Mouse (Mus musculus) thymus, adult 2 months (tissue): ENCODE measurements around the gene Aen.

Experiments used
- CTCF ChIP-seq: fragments of 200-500 bp; IDR thresholded peaks from 2 replicates; pipeline ENCODE4 v1.5.1; 2012; ENCODE audit warnings: mild to moderate bottlenecking, control low read depth, low read length, moderate library complexity, borderline replicate concordance; ENCODE audit not compliant: control insufficient read depth, poor library complexity, insufficient read depth; ENCODE audit errors: extremely low read depth
- POLR2A ChIP-seq: fragments of 200-500 bp; IDR thresholded peaks from 2 replicates; pipeline ENCODE4 v1.6.1; 2012; ENCODE audit warnings: mild to moderate bottlenecking, low read length, control low read depth, moderate library complexity; ENCODE audit not compliant: control insufficient read depth, poor library complexity, insufficient read depth; ENCODE audit errors: extremely low read depth

DNA sequence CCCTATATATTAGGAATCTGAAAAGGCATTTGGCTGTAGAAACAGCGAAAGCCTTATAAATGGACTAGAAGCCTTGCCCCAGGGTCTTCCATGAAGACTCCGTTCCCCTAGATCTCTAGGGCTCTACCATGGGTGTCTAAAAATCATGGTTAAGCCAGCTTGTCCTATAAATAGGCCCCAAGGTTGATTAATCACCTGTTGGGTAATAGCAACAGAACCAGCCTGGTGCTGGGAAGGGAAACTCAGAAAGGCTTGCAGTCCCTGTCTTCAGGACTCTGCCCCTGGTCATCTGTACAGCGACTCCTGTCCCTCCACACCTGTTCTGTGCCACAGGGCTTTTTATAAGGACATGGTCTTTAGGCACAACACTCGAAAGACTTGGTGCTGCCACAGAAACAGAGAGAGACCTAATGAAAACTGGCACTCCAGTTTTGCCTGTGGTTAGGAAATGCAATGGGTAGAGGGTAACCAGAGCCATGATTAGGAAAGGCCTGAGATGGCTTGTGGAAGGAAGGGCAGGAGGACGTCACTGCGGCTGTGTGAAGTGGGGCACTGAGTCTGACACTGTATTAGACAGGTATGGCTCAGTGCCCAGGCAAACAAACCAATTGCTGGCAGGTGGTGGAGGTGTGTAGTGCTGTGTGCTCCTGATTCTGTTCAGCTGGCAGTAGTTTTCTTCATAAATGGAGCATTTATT is 7.7 kb downstream of the Aen start:
- TF ChIP-seq CTCF (no peak), POLR2A (no peak)
